Mouse (Mus musculus) CH12.LX (cell line): Measurements from ENCODE around the gene Ttll8. TPM values are rescaled to one million over a fixed set of nuclear protein-coding genes. Genes with fewer than 3 reads are reported as not detected.

Experiments
- DNase-seq: peaks from one replicate; pipeline ENCODE4 v3.0.0-alpha.2; 2013; ENCODE audit errors: extremely low read depth
- H3K27ac ChIP-seq: 2 replicates; pipeline ENCODE4 v1.5.1; 2012; ENCODE audit warnings: low read depth, mild to moderate bottlenecking, control low read depth, moderate library complexity; ENCODE audit not compliant: insufficient read depth
- H3K27me3 ChIP-seq: replicated peaks from 2 replicates; pipeline ENCODE3; 2012; ENCODE audit warnings: inconsistent platforms
- H3K36me3 ChIP-seq, 2 experiments: replicated peaks in 1 of 2; 2 replicates each; pipeline versions ENCODE3 to v1.6.1; 2012; ENCODE audit warnings: inconsistent platforms in 1 of 2, low read length in 1 of 2, mild to moderate bottlenecking in 1 of 2, mixed read lengths in 1 of 2, moderate library complexity in 1 of 2; ENCODE audit not compliant: control insufficient read depth in 1 of 2, insufficient read depth in 1 of 2
- H3K4me1 ChIP-seq, 2 experiments: 2 replicates each; pipeline ENCODE4 v1.6.1; 2012; ENCODE audit warnings: inconsistent platforms in 1 of 2, moderate library complexity in 1 of 2; ENCODE audit not compliant: insufficient read depth in 2 of 2, control insufficient read depth in 1 of 2
- H3K4me2 ChIP-seq: 2 replicates; pipeline ENCODE4 v1.6.1; 2012; ENCODE audit warnings: low read depth, mild to moderate bottlenecking, control low read depth; ENCODE audit not compliant: poor library complexity, insufficient read depth, severe bottlenecking
- H3K4me3 ChIP-seq, 3 experiments: fragments of 150-350 bp in 1 of 3; sonication (generic) in 1 of 3; replicated peaks in 1 of 3; 2 replicates each; pipeline versions ENCODE3 to v1.5.1; 2011 to 2012; ENCODE audit warnings: low read depth in 2 of 3, low read length in 2 of 3, mild to moderate bottlenecking in 2 of 3, moderate library complexity in 2 of 3, control low read depth in 1 of 3, improper control_type of control experiment in 1 of 3, inconsistent platforms in 1 of 3, mixed read lengths in 1 of 3; ENCODE audit not compliant: poor library complexity in 1 of 3
- H3K79me2 ChIP-seq: replicated peaks from 2 replicates; pipeline ENCODE4 v1.6.1; 2012; ENCODE audit warnings: mild to moderate bottlenecking, moderate library complexity; ENCODE audit not compliant: control insufficient read depth, poor library complexity, insufficient read depth, severe bottlenecking; ENCODE audit errors: extremely low read depth
- H3K9ac ChIP-seq: 2 replicates; pipeline ENCODE4 v1.6.1; 2012; ENCODE audit warnings: low read depth, mild to moderate bottlenecking, control low read depth, moderate library complexity; ENCODE audit not compliant: insufficient read depth
- H3K9me3 ChIP-seq: replicated peaks from 2 replicates; pipeline ENCODE3; 2012; ENCODE audit warnings: low read length, inconsistent platforms, mixed read lengths
- BHLHE40 ChIP-seq: IDR thresholded peaks from 2 replicates; pipeline ENCODE4 v1.6.1; 2011; ENCODE audit warnings: mild to moderate bottlenecking, low read depth, low read length, improper control_type of control experiment
- CHD1 ChIP-seq: IDR thresholded peaks from 2 replicates; pipeline ENCODE4 v1.6.1; 2012; ENCODE audit warnings: low read depth, low read length, improper control_type of control experiment, inconsistent platforms
- CTCF ChIP-seq, 2 experiments: IDR thresholded peaks in 1 of 2; conservative IDR thresholded peaks in 1 of 2; 2 replicates each; pipeline ENCODE4 v1.5.1; 2011 to 2012; ENCODE audit warnings: low read depth in 2 of 2, low read length in 2 of 2, improper control_type of control experiment in 1 of 2, inconsistent platforms in 1 of 2, mild to moderate bottlenecking in 1 of 2, moderate library complexity in 1 of 2
- E2F4 ChIP-seq: IDR thresholded peaks from 2 replicates; pipeline ENCODE4 v1.6.1; 2011; ENCODE audit warnings: low read depth, low read length, improper control_type of control experiment; ENCODE audit not compliant: insufficient replicate concordance
- EP300 ChIP-seq: IDR thresholded peaks from 2 replicates; pipeline ENCODE4 v1.6.1; 2011; ENCODE audit warnings: low read length, improper control_type of control experiment
- GABPA ChIP-seq: IDR thresholded peaks from 2 replicates; pipeline ENCODE4 v1.6.1; 2012; ENCODE audit warnings: low read depth, low read length, improper control_type of control experiment, inconsistent platforms; ENCODE audit not compliant: insufficient replicate concordance
- HCFC1 ChIP-seq: IDR thresholded peaks from 2 replicates; pipeline ENCODE4 v1.6.1; 2012; ENCODE audit warnings: low read depth, mild to moderate bottlenecking, inconsistent platforms, low read length, improper control_type of control experiment
- IRF4 ChIP-seq: IDR thresholded peaks from 2 replicates; pipeline ENCODE4 v1.6.1; 2014; ENCODE audit warnings: low read depth, mild to moderate bottlenecking, inconsistent platforms, low read length, improper control_type of control experiment
- JUND ChIP-seq: conservative IDR thresholded peaks from 2 replicates; pipeline ENCODE4 v1.6.1; 2011; ENCODE audit warnings: low read depth, low read length, improper control_type of control experiment
- KAT2A ChIP-seq: IDR thresholded peaks from 2 replicates; pipeline ENCODE4 v1.6.1; 2012; ENCODE audit warnings: low read length, improper control_type of control experiment, inconsistent platforms; ENCODE audit not compliant: insufficient replicate concordance
- MAFK ChIP-seq: IDR thresholded peaks from 2 replicates; pipeline ENCODE4 v1.6.1; 2011; ENCODE audit warnings: low read length, improper control_type of control experiment; ENCODE audit not compliant: insufficient replicate concordance
- PAX5 ChIP-seq: IDR thresholded peaks from 2 replicates; pipeline ENCODE4 v1.6.1; 2012; ENCODE audit warnings: low read length, inconsistent platforms, mixed read lengths
- POLR2A ChIP-seq: IDR thresholded peaks from 2 replicates; pipeline ENCODE4 v1.6.1; 2011; ENCODE audit warnings: low read depth, mild to moderate bottlenecking, improper control_type of control experiment, low read length
- POLR2AphosphoS2 ChIP-seq: IDR thresholded peaks from 2 replicates; pipeline ENCODE4 v1.6.1; 2011; ENCODE audit warnings: low read depth, low read length, improper control_type of control experiment
- RAD21 ChIP-seq: IDR thresholded peaks from 2 replicates; pipeline ENCODE4 v1.6.1; 2011; ENCODE audit warnings: low read depth, mild to moderate bottlenecking, low read length, improper control_type of control experiment, moderate library complexity
- RCOR1 ChIP-seq: conservative IDR thresholded peaks from 2 replicates; pipeline ENCODE4 v1.6.1; 2012; ENCODE audit warnings: low read depth, mild to moderate bottlenecking, inconsistent platforms, low read length, improper control_type of control experiment
- SIN3A ChIP-seq: IDR thresholded peaks from 2 replicates; pipeline ENCODE4 v1.6.1; 2012; ENCODE audit warnings: low read length, improper control_type of control experiment, inconsistent platforms
- TCF12 ChIP-seq: IDR thresholded peaks from 2 replicates; pipeline ENCODE4 v1.6.1; 2014; ENCODE audit warnings: low read depth, mild to moderate bottlenecking, inconsistent platforms, low read length, improper control_type of control experiment
- USF1 ChIP-seq: IDR thresholded peaks from 2 replicates; pipeline ENCODE4 v1.6.1; 2014; ENCODE audit warnings: low read depth, mild to moderate bottlenecking, inconsistent platforms, low read length, improper control_type of control experiment
- USF2 ChIP-seq: conservative IDR thresholded peaks from 2 replicates; pipeline ENCODE4 v1.6.1; 2011; ENCODE audit warnings: low read depth, low read length, improper control_type of control experiment
- ZC3H11A ChIP-seq: IDR thresholded peaks from 2 replicates; pipeline ENCODE4 v1.6.1; 2012; ENCODE audit warnings: low read depth, mild to moderate bottlenecking, inconsistent platforms, low read length, improper control_type of control experiment
- dilution Hi-C: fragments of 300-500 bp; cut with MboI; formaldehyde crosslinking; loops from 2 replicates; pipeline ENCODE4 v1.14.3; 2020; ENCODE audit warnings: low sequenced_read_pairs; ENCODE audit not compliant: extremely low pct_unique_long_range_greater_than_20kb, extremely low pct_ligation_motif_present
- in situ Hi-C: fragments of 300-500 bp; cut with MboI; formaldehyde crosslinking; loops from 3 replicates; pipeline ENCODE4 v1.14.3; 2019; ENCODE audit warnings: low sequenced_read_pairs, low pct_ligation_motif_present, low pct_unique_long_range_greater_than_20kb, mixed read lengths
- polyA plus RNA-seq: library from polyadenylated mRNA; unstranded; fragments of >175 nt; gene quantifications from 2 replicates; pipeline ENCODE4 v1.2.1, GENCODE M21; 2012; ENCODE audit warnings: low read depth; ENCODE audit not compliant: insufficient read length
- total RNA-seq, 2 experiments: library from RNA; depleted of rRNA; stranded (reverse); fragments of 300-350 nt in 1 of 2; fragments of >200 nt in 1 of 2; gene quantifications; 2 replicates each; pipeline ENCODE4 v1.2.3; 2012 to 2014

Gene Ttll8
- total and polyA plus RNA-seq, 3 experiments = not detected

DNA sequence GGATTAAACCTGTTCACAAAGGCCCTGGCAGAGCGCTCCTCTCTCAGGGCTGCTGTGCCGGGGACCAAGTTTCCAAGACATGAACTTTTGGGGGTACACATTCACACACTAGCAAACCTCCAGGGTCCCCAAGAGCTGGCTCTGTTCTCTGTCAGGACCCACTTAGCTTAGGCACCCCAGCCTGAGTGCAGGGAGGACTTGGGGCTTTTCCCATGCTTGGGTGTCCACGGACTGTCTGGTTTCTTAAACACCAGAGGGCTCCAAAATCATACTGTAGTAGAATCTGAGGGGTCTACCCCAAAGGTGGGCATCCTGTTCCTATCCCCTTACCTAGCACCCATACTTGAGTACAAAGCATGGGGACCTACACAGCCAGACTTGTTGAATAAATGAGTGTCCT, 64.2 kb downstream of the Ttll8 start:
- H3K4me1 ChIP-seq = peaks cover 6 to 7% of the 10 kb centered on the region in 2 experiments; a peak in 3 of 4 replicates
- TF ChIP-seq MAFK (no peak), SIN3A (no peak), EP300 (no peak), JUND (no peak), IRF4 (no peak), KAT2A (no peak), POLR2A (no peak), CTCF (conservative IDR thresholded peaks at IDR 0.05 in 1 of 2, IDR thresholded peaks at IDR 0.05 in 1 of 2; ENCODE audit: low read depth in 2 of 2, low read length in 2 of 2) (no peak), TCF12 (no peak), CHD1 (no peak)
- H3K4me2 ChIP-seq = 0 out of 2 replicates have a peak overlapping the region, but pooled peaks have one; percentile 86
- in situ Hi-C loops (no loop called here), dilution Hi-C loops (no loop called here)
- H3K27me3 ChIP-seq = peaks cover 93% of the 10 kb centered on the region
- DNase-seq = no peak
- H3K79me2 ChIP-seq = no peaks in the 10 kb centered on the region
- H3K4me3 ChIP-seq = no peak overlapping the region
- H3K27ac ChIP-seq = no peak overlapping the region
- no peaks in the 10 kb centered on the region for H3K36me3 ChIP-seq
- H3K9ac ChIP-seq = no peak overlapping the region
- H3K9me3 ChIP-seq = no peaks in the 10 kb centered on the region

DNA sequence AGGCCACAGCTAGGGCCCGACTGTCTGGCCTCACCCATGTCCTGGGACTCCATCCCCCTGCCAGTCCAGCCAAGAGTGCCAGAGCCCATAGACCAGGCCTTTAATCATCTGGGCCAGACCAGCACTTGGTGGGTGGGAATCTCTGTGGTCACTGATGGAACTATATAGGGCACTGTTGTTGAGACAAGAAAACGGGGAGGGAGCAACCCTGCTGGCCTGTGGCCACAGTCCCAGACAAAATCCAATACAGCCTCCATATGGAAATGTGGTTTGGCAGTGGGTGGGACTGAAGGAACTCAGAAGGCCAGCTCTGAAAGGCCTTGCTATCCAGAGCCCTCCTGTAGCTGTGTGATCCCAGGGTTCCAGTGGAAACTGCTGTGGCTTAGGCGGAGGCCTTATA, 65.2 kb downstream of the Ttll8 start:
- dilution Hi-C loops = no loop called here
- no peaks in the 10 kb centered on the region for H3K9me3 ChIP-seq
- no peak for TF ChIP-seq E2F4
- TF ChIP-seq GABPA = no peak
- no peak for TF ChIP-seq RAD21
- TF ChIP-seq USF1 = no peak
- no peak for TF ChIP-seq POLR2A
- no peak for TF ChIP-seq PAX5
- no peak for TF ChIP-seq MAFK
- TF ChIP-seq BHLHE40 = no peak
- TF ChIP-seq POLR2AphosphoS2 = no peak
- no peak for TF ChIP-seq TCF12
- no peak for TF ChIP-seq JUND
- TF ChIP-seq CTCF (conservative IDR thresholded peaks at IDR 0.05 in 1 of 2, IDR thresholded peaks at IDR 0.05 in 1 of 2; ENCODE audit: low read depth in 2 of 2, low read length in 2 of 2) = no peak
- TF ChIP-seq ZC3H11A = no peak
- no peak for TF ChIP-seq HCFC1
- no peak for TF ChIP-seq RCOR1
- TF ChIP-seq USF2 = no peak
- TF ChIP-seq, all 38 proteins: peak for 0
- Histone ChIP-seq H3K4me3 (no peak overlapping the region), H3K36me3 (no peaks in the 10 kb centered on the region), H3K9ac (no peak overlapping the region), H3K27me3 (peaks cover 90% of the 10 kb centered on the region), H3K27ac (no peak overlapping the region), H3K79me2 (no peaks in the 10 kb centered on the region), H3K4me1 (peaks cover 6 to 7% of the 10 kb centered on the region in 2 experiments; a peak in 3 of 4 replicates), H3K4me2 (no peak overlapping the region)
- no peak for DNase-seq
- in situ Hi-C loops = no loop called here
